Mouse (Mus musculus) stomach, embryonic 16.5 days (tissue): ENCODE data around the gene Zfp217. TPM values are rescaled to one million over a fixed set of nuclear protein-coding genes. Genes with fewer than 3 reads are reported as not detected.

Experiments used
- ATAC-seq: fragments of 200-750 bp; cut with Nextera tagmentation; 2 replicates; pipeline ENCODE4 v1.8.0; 2017; ENCODE audit warnings: moderate number of reproducible peaks, moderate TSS enrichment; ENCODE audit not compliant: insufficient read depth, low FRiP score
- H3K27ac ChIP-seq: fragments of 300-500 bp; sonication (generic); 2 replicates; pipeline ENCODE4 v1.5.1; 2014; ENCODE audit warnings: low read length
- H3K27me3 ChIP-seq: fragments of 300-500 bp; sonication (generic); 2 replicates; pipeline ENCODE4 v1.6.1; 2014; ENCODE audit warnings: low read length, control low read depth, mixed read lengths; ENCODE audit not compliant: control insufficient read depth, insufficient read depth
- H3K36me3 ChIP-seq: fragments of 300-500 bp; sonication (generic); 2 replicates; pipeline ENCODE4 v1.6.1; 2014; ENCODE audit warnings: low read length; ENCODE audit not compliant: control insufficient read depth, insufficient read depth
- H3K4me1 ChIP-seq: fragments of 300-500 bp; sonication (generic); 2 replicates; pipeline ENCODE4 v1.6.1; 2014; ENCODE audit warnings: low read length, control low read depth, mixed read lengths; ENCODE audit not compliant: control insufficient read depth, insufficient read depth
- H3K4me2 ChIP-seq: fragments of 300-500 bp; sonication (generic); 2 replicates; pipeline ENCODE4 v1.6.1; 2014; ENCODE audit warnings: low read depth, low read length, mixed read lengths
- H3K4me3 ChIP-seq: fragments of 300-500 bp; sonication (generic); replicated peaks from 2 replicates; pipeline ENCODE4 v1.5.1; 2014; ENCODE audit warnings: mild to moderate bottlenecking, low read length
- H3K9ac ChIP-seq: fragments of 300-500 bp; sonication (generic); 2 replicates; pipeline ENCODE4 v1.6.1; 2014; ENCODE audit warnings: low read length
- H3K9me3 ChIP-seq: fragments of 300-500 bp; sonication (generic); replicated peaks from 2 replicates; pipeline ENCODE4 v1.6.1; 2016; ENCODE audit warnings: low read length, control low read depth; ENCODE audit not compliant: control insufficient read depth
- WGBS: fragments of 180-500 bp; shearing (Covaris S2); extraction: QIAGEN DNeasy Blood & Tissue Kit; methylation state at CpG from one replicate; pipeline ENCODE4 v1.1.7; 2014; 5-methylcytosine and 5-hydroxymethylcytosine counted together
- polyA plus RNA-seq: library from polyadenylated mRNA; unstranded; fragments of >200 nt; fragmentation: Nextera tagmentation; extraction: Ambion mirVana; gene quantifications from 2 replicates; pipeline ENCODE4 v1.2.1, GENCODE M21; 2015

The Zfp217 gene
- polyA plus RNA-seq, 1 experiment from 2014 or later, result 3.2 TPM

DNA sequence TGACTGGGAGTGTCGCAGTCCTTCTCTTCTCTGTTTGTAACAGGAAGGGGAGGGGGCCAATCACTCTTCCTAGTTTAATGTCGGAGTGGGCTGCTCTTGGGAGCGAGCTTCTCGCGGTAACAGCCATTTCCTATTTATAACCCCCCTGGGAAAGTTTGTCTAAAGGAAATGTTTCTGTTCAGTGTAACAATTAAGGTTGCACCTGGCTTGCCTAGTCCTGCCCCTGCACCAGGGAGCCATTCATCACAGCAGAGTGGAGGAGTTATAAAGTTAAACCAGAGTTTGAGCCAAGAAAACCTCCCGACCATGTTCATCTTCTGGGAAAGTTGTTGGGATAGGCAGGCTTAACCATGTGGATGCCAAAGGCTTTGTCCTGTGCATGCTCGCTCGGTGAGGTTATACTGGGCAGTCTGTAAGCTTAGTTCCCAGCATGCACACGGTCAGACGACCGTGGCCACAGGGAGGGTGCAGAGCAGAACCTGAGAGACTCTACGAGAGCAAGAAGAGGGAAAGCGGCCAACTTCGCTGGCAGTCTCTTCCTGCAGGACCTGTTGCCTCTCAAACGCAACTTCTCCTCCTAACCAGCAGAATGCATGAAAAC is 77.2 kb downstream of the Zfp217 start:
- Histone ChIP-seq H3K27me3 (no peaks in the 10 kb centered on the region), H3K27ac (peak overlapping the region; percentile 72), H3K9me3 (peaks cover 9% of the 10 kb centered on the region; the same call in 1 of the 2 replicates), H3K4me2 (peak overlapping the region; percentile 47), H3K36me3 (no peaks in the 10 kb centered on the region), H3K4me1 (no peaks in the 10 kb centered on the region; the same call in 1 of the 2 replicates), H3K9ac (peak overlapping the region; percentile 56), H3K4me3 (peak overlapping the region; percentile 33)
- WGBS, result 23% methylated on average over 15 of the region's 15 CpGs
- peak; percentile 85 for ATAC-seq

DNA sequence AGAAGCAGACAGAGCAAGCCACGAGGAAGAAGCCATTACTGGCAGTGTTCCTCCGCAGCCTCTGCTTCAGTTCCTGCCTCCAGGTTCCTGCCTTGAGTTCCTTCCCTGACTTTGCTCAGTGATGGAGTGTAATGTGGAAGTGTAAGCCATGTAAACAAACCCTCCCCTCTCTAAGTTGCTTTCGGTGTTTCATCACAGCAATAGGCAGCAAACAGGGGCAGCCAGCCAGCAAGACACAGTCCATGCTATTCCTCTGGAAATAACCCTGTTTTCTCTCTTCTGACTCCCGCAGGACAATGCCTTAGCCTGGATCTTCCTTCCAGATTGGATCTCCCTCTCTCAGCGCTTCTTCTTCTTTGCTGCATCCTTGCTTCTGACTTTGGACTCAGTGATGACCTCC is 77.9 kb downstream of the Zfp217 start:
- Histone ChIP-seq H3K27ac (peak overlapping the region; percentile 26; the same call in 1 of the 2 replicates), H3K9me3 (peaks cover 9% of the 10 kb centered on the region; the same call in 1 of the 2 replicates), H3K36me3 (no peaks in the 10 kb centered on the region), H3K4me1 (no peaks in the 10 kb centered on the region; the same call in 1 of the 2 replicates), H3K9ac (no peak overlapping the region), H3K4me2 (0 out of 2 replicates have a peak overlapping the region, but pooled peaks have one; percentile 47), H3K27me3 (no peaks in the 10 kb centered on the region), H3K4me3 (no peak overlapping the region)
- ATAC-seq, result no peak
- 67% methylated on average over 5 of the region's 5 CpGs for WGBS

DNA sequence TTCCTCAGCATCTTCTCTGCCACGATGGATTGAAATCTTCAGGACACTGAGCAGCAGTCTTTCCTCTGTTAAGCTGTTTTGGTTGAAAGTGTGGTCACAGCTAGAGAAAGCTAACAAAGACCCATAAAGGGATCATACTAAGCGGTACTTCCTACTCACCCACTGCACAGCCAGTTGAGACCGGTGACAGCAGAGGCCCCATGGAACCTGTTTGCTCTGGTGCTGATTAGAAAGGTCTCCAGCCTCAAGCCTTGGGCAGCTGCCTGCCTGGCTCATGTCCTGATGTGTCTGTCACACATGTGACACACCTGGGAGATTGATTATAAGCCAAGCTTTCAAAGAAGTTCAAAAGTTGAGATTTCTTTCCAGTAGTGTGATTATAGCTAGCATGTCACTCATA is 85.5 kb downstream of the Zfp217 start:
- no peaks in the 10 kb centered on the region for H3K27me3 ChIP-seq
- no peak overlapping the region for H3K27ac ChIP-seq
- H3K36me3 ChIP-seq, result no peaks in the 10 kb centered on the region
- WGBS, result 53% methylated on average over 3 of the region's 3 CpGs
- H3K4me1 ChIP-seq, result no peaks in the 10 kb centered on the region; the same call in 1 of the 2 replicates
- no peak overlapping the region for H3K4me3 ChIP-seq
- no peak overlapping the region for H3K4me2 ChIP-seq
- no peak for ATAC-seq
- H3K9me3 ChIP-seq, result peaks cover 8% of the 10 kb centered on the region; the same call in 1 of the 2 replicates
- no peak overlapping the region for H3K9ac ChIP-seq

DNA sequence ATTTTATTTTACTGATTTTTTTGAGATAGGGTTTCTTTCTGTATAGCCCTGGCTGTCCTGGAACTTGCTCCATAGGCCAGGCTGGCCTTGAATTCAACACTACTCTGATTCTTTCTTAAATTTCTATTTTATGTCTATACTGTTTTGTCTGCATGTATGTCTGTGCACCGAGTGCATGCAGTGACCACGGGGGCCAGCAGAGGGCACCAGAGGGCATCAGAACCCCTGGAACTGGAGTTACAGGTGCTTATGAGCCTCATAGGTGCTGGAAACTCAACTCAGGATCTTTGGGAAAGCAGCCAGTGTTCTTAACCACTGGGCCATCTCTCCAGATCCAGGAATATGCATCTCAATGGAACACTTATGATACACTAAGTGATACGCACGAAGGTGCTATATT is 87.8 kb downstream of the Zfp217 start:
- Histone ChIP-seq H3K27me3 (no peaks in the 10 kb centered on the region), H3K9ac (no peak overlapping the region), H3K4me1 (no peaks in the 10 kb centered on the region; the same call in 1 of the 2 replicates), H3K4me3 (no peak overlapping the region), H3K27ac (no peak overlapping the region), H3K4me2 (no peak overlapping the region), H3K9me3 (0 out of 2 replicates have a peak, but pooled peaks cover 4% of the 10 kb centered on the region), H3K36me3 (no peaks in the 10 kb centered on the region)
- ATAC-seq, result no peak
- 67% methylated on average over 4 of the region's 4 CpGs for WGBS

DNA sequence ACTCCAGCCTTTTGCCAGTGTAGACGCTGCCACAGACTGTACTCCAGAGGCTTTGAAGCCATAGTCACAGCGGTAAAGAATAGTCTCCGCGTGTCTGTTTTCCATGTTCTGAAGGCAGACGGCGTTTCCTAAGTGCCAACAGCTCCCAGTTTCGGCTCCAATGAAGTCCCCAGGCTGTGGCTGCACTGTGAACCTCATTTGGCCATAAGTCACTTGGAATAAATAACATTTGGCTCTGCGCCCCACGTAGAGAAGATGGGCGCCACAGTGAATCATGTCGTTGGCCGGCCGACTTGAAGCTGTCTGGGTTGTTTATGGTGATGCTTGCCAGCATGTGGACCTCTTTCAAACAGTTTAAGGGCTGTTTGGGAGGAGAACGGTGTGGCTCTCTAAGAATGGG is 89.1 kb downstream of the Zfp217 start:
- Histone ChIP-seq H3K27me3 (no peaks in the 10 kb centered on the region), H3K4me3 (no peak overlapping the region), H3K4me1 (no peaks in the 10 kb centered on the region; the same call in 1 of the 2 replicates), H3K4me2 (no peak overlapping the region), H3K9me3 (0 out of 2 replicates have a peak, but pooled peaks cover 4% of the 10 kb centered on the region), H3K9ac (no peak overlapping the region), H3K27ac (no peak overlapping the region), H3K36me3 (no peaks in the 10 kb centered on the region)
- 66% methylated on average over 14 of the region's 14 CpGs for WGBS
- ATAC-seq, result no peak
